Mouse (Mus musculus) adipocyte (in vitro differentiated cells): ENCODE data around the gene Orm1.

Source experiments
- DNase-seq: peaks from one replicate; pipeline ENCODE4 v3.0.0-alpha.2; 2016; ENCODE audit warnings: low spot score

Orm1 gene

DNA sequence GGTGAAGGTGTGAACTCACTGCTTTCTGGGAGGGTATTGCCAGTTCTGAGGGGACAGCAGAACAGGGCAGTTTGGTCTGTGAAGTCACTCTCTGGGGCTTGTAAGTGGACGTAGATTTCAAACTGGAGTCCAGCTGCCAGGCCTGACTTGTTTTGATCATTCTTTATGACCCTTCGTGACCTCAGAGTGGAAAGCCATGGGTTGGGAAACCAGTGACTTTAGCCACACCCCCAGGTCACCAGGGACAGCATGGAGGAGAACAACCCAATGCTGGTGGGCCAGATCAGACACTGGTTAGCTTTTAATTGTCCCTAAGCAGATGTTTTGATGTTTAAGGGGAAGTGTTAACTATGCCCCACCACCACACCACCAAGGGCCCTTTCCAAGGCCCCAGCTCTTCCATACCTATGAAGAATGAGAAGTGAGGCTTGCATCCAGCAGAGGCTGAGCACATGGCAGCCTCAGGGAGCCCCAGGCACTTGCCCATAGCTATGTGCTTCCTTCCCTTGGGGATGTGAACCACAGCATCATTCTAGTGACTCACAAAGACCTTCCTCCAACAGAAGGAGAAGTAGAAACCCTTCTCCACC is 12.7 kb downstream of the Orm1 start:
- peak; percentile 79 for DNase-seq

DNA sequence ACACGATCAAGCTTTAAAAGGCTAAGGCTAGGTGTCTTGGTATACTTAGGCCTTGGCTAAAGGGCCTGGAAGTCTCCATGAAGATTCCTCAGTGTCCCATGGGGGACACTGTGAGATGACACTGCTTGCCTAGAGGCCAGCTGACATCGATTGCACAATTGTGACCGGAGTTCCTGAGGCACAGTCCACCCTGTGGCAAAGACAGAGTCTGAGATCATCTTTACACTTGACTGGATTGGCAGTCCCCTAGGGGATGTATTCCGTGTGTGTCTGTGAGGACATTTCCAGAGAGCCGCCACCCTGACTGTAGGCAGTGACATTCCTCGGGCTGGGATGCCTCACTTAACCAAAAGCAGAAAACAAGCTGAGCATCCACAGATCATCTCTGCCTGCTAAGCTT is 15.5 kb downstream of the Orm1 start:
- peak; percentile 46 for DNase-seq

DNA sequence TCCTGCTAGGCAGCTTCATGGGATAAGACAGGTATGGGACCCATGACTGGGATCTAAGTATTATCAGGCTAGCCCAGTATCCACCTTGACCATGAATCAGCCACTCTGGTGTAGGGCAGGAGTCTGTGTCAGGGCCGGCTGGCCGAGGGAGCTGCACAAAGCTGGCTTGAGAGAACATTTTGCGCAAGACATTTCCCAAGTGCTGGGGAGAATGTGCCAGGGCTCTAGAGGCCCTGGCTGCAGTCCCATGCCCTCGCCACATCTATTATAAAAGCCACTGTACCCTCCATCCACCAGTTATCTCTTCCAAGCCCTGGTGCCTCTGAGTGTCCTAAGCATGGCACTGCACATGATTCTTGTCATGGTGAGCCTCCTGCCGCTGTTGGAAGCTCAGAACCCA is 17.8 kb downstream of the Orm1 start, which contains the start of gene Orm2:
Orm2 (plus strand) TSS at position 300 of the 400 bp plus-strand sequence.
- peak; percentile 94 for DNase-seq

DNA sequence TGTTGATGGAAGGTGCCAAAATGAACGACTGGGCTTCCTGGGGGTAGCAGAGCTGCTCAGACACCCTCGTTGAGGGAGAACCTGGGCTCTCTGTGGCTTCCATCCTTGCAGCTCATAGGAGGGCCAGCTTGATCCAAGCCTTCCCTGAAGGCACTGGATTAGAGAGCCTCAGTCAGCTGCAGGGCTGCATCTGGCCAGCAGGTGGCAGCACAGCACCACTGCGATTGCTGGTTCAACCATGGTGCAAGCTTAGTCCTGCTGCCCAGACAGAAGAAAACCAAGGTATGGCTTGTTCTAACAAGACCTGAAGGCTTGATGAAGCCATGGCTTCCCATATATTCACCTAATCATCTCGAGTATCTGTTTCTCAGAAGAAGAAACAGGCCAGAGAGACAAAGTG is 24.2 kb downstream of the Orm1 start:
- peak; percentile 78 for DNase-seq

DNA sequence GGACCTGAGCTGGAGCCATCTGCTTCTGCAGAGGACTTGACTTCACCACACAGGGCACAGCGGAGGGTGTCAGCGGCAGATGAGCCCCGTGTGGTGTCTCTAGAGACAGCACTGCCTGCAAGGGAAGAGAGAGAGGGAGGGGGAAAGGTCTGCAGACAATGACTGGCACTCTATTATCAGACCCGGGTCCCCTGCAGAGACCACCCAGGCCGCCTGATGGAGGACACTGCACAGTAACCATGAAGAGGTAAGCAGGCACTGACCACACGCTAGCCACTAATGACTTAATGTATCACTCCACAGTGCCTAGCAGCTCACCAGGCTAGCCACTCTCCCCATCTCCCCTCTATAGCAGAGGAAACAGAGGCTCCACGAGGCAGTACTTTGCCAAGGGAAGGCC is 26.5 kb downstream of the Orm1 start:
- DNase-seq = no peak

DNA sequence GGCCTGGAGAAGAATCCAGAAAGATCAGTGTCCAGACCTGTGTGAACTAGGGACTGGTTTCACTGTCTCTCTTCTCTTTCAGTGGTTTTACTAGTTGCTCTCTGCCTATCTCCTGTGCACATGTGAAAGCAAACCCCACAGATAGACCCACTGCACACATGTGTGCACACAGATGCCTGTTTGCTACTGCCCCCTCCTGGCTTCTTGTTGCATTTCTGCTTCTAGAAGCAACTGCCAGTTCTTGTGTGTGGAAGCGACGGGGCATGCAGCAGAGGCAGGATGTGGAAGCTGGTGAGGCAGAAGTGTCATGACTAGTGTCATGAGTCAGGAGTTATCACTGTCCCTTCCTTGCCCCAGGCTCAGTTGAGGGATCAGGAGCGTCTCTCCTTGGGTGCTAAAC is 27.5 kb downstream of the Orm1 start:
- peak; percentile 49 for DNase-seq

DNA sequence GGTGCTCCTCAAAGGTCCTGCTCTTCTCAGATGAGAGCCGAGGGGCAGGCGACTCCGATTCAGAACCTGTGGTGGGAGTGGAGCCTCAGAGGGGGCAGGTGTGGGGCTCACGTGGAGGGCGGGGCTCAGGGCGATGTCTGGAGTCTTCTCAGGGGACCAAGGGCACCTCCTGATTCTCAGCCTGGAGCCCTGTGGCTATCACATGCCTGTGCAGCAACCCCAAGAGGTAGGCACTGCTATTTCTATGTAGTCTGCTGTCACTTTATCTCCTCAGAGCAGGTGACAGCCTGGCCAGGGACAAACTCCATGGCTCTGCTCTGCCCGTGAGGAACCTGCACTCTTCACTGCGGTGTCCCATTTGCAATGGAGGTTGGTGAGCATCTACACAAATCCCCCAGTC is 29.0 kb downstream of the Orm1 start:
- no peak for DNase-seq

DNA sequence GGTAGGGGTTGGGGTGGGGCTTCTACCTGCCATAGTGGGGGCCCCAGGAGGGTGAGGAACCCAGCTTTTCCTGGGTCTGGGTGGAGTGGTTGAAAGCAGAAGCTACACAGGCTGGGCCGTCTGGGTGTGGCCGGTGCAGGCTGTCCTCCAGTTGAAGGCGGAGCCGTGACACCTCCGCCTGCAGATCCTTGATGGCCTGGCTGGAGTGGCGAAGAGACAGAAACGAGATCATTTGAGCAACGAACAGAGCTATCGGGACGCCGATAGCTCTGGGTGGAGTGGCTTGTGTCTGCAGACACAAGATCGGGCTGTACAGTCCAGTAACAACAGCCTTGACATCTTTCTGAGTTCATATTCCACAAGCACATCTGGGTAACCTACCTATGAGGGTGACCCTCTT is 30.0 kb downstream of the Orm1 start:
- no peak for DNase-seq

DNA sequence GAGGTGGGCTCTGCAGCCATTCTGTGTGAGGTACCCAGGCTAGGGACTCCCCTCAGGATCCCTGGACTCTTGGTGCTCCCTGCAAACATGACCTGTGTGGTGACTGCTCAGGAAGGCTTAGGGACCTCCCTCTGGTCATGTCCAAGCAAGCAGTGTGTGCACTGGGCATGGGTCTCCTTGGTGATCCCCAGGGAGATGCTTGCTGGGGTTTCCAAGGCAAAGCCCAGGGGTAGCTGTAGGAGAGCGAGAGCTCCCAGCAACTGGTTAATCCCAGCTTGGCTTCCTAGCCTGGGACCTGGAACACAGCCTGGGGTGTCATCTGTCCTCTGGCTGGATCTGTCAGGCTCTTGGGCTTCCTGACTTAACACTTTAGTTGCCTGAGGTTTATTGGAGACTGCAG is 31.0 kb downstream of the Orm1 start:
- DNase-seq = peak; percentile 55

DNA sequence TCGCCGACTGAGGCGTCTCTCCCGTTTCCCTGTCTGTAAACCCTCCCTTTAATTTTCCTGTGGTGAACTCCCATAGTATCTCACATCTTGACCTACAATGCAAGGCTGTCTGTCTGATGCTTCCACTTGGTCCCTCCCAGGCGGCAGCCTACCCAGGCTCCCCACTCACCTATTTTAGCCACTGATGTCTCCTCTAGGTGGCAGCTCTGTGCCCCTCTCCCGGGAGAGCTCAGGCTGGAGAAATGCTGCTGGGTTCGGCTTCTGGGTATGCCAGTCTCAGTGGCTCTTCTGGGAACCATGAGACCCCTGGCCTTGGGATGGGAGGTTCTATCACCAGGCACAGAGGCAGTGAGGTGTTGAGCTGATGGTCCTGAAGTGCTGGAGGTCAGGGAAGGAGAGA is 33.1 kb downstream of the Orm1 start:
- no peak for DNase-seq

DNA sequence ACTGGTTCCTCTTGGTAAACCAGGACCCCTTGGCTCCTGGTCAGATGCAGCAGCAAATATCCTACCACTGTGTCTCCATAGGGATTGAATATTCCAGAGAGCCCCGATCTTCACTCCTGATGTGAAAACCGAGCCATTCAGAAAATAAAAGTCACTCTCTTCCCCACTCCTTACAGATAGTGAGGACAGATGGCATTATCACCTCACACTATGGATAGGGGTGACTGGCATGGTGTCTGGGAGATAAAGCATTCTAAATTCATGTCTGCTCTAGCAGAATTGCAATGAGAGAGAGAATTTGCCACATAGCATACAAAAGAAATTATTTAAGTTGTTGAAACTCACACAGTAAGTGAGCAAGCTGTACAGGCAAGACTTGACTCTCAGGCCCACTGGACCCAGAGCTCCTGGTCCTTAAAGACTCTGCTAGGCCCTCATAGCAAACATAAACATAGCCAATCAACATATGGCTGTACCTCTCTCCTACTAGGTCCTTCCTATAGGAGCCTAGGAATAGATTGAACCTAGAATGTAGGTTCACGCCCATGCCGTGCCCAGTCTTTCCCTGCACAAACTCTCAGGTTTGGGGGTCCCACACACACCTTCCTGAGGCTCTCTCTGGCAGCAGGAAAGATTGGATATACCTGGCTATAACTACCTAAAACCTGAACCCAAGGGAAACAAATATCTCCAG is 38.5 kb downstream of the Orm1 start:
- DNase-seq = no peak

DNA sequence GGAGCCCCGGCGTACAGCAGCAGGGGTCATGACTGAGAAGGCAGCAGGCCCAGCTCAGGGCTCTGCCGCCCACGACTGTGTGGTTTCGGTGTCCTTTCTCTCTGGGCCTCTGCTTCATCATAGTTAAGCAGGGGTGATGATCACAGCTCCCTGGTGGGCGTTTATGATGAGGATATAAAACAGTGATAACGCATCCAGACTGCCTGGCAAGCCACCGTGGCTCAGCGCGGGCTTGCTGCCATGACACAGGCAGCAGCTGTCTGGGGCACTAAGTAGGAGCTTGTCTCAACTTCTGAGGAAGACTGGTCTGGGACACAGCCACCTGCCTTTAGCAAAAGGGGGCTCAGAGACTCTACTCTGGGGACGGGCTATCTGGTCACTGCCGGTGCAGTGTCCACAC is 39.1 kb downstream of the Orm1 start:
- no peak for DNase-seq

DNA sequence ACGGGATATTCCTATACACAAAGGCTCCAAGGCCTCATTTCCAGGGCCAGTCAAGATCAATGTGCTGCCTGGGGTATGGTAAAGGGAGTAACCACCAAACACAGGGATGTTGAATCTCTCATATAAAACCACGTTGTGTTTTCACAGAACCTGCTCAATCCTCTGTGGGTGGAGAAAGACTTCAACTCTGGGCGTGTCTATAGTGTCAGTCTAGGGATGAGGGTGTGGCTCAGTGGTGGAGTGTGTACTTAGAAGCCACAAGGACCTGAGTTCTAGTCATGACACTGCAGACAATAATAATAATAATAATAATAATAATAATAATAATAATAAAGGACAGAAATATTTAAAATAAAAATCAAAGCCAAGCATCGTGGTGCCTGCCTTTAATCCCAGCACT is 39.9 kb downstream of the Orm1 start:
- DNase-seq = no peak

DNA sequence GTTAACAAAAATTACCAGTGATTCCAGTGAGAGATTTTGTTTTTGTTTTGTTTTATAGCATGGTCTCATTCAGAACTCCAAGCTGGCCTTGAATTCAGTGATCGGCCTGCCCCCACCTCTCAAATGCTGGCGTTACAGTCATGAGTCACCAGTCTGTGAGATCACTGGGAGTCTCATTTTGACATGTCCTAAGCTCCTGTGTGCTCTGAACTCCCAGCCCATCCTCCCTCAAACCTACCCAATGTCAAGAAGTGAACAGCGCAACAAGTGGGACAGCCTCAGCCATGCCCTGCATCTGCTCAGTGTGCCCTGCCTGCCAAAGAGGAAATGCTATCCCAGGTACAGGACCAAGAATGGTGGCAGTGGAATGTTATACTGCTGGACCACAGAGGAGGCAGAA is 40.9 kb downstream of the Orm1 start:
- DNase-seq = no peak

DNA sequence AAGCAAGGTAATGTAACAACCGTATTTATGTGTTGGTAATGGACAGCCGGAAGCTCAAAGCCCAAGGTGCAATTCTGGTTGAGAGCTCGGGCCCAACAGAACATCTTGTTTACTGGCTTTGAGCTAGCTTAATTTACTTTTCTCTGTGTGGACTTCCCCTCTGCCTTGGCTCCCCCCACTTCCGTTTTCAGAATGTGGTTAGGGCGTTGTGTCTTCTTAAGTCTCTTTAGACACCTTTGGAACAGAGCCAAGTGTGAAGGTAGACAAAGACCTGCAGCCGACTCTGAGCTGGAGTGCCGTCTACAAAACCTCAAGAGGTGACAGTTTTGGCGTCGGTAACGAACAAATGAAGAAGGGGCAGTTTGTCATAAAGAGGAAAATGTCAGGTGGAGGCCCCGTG is 41.4 kb downstream of the Orm1 start:
- no peak for DNase-seq

DNA sequence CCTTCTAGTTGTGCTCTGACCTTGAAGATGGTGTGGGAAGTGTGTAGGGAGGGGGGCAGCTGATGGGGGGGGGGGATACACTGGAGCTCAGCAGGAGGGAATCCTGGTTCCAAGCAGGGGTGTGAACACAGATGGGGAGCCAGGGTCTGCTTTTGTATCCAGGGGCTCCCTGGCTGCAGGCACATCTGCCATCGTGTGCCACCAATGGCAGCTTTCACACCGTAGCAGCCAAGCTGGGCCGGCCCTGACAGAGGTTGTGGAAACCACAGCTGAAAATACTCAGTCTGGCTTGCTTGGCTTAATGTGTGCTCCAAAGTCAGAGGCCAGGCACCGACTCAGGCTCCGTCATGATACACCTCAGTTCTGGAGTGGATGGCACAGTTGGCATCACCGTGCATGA is 43.7 kb downstream of the Orm1 start:
- DNase-seq = no peak

DNA sequence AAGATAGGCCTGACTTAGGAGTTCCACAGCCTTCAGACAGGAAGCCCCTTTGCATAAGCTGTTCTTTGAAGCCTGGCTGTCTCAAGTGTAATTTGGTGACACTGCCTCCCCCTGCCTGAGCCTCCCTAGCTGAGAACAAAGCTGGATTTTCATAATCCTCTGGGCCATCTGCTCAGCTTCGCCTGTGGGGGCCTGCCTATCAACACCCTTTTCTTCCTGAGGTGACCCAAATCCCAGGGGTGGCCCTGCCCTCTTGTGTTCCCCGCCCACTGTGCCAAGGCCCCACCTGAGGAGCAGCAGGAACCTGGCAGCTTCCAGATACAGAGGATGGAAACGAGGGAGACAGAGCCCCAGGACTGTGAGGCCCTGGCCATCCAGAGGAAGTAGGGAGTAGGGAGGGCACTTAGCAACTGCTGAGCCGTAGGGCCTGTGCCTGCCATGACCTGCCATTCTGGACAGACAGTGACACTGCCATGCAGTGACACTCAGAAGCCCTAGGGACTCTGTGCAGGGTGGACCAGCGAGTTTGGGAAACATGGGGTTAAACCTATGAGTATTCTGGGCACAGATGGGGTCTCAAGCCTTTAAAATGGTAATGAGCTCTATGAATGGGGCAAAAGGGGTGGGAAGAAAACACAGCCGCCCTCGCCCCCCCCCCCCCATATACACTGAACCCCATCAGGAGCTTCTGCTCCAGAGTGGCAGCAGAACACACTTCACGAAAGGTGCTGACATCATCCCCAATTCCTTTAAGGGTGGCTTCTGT is 44.9 kb downstream of the Orm1 start:
- DNase-seq = no peak

DNA sequence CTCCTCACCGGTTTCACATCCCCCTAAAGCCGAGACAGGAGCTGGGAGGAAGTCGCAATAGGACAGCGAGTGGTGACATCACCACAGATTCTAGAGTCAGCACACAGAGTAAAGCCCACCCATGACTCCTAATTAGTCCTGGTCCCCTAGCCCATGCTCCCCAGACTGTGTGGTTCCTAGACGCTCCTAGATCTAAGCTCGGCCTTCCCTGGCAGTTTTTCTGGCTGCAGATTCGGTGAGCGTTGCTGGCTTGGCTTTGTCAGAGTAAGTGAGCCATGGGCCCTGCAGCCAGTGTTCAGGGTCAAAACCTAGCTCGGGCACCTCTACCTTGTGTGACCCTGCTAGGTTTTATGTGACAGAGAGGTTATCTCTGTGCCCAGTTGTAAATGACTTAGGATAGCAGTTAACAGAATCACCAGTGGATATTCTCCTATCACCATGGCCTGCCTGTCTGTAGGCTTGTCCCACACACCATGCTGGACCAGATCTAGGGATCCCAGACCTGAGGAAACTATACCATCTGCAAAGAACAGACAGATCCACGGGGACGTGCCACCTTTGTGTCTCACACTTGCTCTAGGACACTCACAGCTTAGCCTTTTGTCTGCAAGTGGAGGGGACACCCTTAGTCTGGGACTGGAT is 45.6 kb downstream of the Orm1 start:
- no peak for DNase-seq

DNA sequence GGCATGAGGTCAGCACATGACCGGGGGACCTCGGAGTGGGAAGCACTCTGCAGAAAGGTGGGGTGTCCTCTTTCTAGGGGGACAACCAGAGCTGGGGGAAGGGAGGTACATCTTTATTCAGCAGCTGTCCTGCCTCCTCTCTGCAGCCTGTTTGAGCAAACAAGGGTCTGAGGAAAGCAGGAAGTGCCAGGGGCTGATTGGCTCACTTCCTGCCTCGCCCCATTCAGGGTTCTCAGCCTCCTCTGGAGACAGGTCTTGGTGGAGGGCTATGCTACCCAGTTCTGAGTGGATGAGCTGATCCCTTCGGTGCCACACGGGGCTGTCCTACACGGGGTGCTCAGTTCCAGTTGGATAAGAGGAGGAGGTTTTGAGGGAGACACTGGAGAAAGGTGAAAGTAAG is 47.0 kb downstream of the Orm1 start:
- DNase-seq = no peak
